Mouse (Mus musculus) retina, postnatal 1 day (tissue): ENCODE data around the gene Dedd2.
A peak's percentile ranks its signal among the peaks of the same experiment; 100 is the strongest.
"Not testable (repeated sequence)": the region's sequence is repeated elsewhere in the genome, so short reads cannot be mapped to it uniquely, and the experiment has no call there.

Experiments used
- DNase-seq: peaks from one replicate; pipeline ENCODE4 v3.0.0-alpha.2; 2012

The Dedd2 gene

DNA sequence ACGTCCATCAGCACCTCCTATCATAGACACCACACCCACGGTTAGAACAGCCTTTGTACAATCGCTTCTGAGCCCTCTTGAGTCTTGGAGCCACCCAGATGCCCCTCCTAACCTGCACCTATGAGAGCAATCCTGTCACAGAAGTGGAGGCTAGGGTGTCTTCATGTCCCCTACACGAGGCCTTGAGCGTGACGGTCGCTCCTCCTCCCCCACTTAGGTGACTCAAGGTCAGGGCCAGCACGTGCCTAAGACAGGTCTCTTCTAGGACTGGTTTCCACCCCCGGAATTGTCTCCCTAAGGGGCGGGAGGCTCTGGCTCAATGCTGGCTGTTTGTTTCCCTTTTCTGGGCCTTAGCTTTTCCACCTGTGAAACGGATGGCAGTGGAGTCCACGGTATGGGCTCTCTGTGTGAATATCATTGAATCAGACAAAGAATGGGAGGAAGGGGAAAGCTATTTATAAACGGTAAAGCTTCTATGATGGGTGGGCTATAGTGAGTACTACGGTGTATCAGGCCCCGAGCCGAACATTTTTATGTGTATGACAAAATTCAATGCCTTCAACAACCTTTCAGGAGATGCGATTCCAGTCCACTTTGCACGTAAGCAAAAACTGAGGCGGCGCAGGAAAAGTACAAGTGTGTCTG, at the start of gene Dedd2:
Dedd2 (minus strand) TSS at position 159 of the 645 bp plus-strand sequence.
- DNase-seq: peak; percentile 23

DNA sequence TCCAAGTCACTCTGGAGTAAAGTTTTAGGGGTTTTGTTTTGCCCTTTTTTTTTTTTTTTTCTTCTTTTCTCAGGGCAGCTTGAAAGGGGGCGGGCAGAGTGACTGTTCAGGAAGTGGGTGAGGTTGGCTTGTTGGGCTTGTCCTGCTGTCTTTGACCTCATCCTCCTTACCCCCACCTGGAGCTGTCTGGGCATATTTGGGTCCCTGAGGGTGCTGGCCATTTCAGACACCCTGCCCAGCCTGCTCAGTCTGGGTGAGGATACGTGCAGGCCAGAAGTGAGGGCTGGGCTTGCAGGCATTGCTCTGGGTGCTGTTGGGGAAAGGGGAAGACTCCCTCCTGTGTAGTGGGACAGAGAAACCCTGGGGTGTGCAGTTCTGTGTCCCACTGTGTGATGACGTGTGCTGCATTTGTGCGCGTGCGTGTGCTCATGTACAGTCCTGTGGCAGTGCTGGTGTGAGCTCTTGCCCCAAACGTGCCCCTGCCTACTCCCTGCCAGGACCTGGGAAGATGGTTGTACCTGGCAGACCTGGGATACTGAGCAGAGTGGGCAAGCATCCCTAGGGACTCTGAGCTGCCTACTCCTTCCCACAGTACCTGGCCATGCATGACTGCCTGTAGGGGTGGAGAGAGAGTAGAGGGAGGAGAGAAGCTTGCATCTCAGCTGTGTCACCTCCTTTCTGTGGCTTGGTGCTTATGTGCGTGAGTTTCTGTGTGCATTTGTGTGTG, 49.3 kb upstream of the Dedd2 start:
- DNase-seq: no peak

DNA sequence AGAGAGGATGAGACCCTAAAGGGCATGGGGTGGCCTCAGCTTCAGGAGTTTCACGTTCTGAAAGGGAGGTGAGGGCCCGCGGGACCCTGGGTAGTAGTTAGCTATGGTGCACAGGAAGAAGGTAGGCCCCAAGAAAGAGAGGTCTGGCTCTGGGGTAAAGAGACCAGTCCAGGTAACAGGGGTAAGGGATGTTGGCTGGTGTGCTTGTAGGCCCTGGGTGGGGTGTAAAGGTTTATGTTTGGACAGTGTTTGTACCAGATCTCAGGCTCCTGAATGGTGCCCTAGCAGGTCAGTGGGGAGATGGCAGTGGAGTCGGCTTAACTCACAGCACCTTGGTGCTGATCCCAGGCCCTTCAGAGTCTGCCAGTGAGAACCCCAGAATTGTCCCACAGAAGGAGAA, 48.6 kb upstream of the Dedd2 start:
- no peak for DNase-seq

DNA sequence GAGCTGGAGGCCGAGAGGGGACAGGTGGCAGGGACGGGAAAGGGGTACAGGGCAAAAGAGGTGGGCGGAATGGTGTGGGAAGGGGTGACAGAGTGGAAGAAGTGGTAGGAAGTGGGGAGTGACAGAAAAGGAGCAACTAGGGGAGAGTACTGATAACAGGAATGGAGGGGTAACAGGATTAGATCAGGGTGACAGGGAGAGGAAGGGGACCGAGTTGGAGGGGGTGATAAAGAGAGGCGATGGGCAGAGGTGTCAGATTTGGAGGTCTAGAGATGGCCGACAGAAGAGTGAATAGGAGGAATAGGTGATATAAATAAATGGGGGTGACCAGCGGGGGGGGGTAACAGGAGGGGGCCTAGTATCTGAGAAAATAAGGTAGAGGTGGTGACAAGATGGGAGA, 48.2 kb upstream of the Dedd2 start:
- no peak for DNase-seq

DNA sequence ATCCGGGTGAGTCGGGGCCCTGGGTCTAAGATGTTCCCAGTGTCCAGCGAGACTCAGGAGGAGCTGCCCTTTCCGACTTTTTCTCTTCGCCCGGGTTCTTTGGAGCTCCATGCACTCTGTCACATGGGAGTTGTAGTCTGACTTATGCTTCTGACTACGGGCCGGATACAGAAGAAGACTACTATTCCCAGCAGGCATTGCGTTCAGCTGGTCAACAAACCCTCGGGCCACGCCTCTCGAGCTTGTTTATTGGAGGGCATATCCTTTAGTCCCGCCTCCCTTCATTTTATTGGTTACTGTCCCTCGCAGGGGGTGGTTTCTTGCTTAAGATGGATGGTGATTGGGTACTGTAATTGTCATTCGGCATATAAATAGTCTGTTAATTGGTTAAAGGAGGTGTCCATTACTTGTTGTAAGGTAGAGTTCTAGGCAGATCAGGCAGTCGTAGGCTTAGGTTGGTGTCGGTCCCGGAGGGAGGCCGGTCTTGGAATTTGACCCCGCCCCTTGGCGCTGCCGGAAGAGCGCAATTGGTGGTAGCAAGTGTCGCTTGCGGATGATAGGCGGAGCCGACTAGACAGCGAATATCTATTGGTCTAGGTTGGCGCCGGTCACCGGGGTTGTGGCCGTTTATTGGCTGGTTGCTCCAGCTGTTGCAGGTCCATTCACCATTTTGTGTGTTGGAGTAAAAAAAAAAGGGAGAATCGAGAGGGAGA, 47.5 kb upstream of the Dedd2 start:
- peak; percentile 100 for DNase-seq

DNA sequence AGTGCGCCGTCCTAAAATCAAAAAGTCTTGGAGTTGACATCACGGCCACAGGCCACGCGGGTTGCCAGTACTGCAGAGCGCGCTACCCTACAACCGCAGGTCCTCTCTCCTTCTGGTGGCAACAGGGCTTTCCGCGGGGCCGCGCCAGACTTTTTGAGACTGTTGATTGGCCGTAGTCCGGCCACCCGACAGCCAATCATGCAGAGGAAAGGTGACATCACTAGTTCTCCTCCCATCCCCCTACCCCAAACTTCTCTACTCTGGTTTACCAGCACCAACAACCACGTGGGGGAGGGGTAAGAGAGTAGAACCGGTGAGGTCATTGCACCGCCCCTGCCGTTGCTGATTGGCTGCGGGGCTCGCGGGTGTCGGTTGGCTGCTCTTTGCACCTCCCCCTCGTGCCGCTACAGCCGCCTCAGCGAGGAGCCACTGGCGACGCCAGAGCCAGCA, 46.9 kb upstream of the Dedd2 start, which contains the start of gene Cic:
Cic (plus strand) TSS at position 404 of the 450 bp plus-strand sequence.
- DNase-seq: peak; percentile 100

DNA sequence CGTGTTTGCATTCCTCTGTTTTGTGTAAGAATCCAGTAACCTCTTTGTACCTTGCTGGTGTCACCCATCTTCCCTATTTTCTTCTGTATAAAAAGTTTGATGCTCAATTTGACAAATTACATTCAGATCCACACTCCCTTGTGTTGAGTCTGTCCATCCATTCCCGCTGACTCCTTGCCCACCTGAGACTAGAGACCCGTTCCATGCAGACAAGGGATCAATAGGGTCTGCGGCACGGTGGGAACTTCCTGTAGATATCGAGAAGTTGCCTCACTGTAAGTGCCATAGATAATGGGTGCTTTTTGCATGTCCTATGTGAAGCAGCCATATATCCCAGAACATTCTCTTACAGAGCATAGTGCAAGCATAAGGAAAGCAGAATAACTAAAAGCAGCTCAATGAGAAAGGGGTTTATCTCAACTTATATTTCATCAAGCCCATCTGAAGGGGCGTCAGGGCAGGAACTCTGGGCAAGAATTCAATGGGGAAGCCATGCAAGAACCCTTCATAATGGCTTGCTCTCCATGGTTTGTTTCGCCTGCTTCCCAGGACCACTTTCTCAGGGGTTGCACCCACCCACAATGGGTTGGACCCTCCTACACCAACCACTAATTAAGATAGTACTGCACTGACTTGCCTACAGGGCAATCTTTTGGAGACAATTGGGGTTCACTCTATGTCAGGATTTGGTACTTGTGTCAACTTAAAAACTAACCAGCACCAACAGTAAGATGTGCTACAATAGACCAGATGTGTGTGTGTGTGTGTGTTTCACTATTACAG, 46.0 kb upstream of the Dedd2 start:
- DNase-seq: no peak

DNA sequence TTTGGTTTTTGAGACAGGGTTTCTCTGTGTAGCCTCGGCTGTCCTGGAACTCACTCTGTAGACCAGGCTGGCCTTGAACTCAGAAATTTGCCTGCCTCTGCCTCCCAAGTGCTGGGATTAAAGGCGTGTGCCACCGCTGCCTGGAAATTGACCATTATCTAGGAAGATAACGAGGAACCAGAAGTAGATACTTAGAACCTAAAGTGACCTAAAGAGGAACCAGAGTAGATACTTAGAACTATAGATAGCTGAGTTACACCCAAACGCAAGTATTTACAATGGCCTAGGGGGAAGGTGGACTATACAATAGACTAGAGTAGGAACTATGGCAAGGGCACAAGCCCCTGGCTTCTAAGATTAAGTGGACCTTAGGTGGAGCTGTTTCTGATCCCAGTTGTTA, 45.3 kb upstream of the Dedd2 start:
- DNase-seq: not testable (repeated sequence)

DNA sequence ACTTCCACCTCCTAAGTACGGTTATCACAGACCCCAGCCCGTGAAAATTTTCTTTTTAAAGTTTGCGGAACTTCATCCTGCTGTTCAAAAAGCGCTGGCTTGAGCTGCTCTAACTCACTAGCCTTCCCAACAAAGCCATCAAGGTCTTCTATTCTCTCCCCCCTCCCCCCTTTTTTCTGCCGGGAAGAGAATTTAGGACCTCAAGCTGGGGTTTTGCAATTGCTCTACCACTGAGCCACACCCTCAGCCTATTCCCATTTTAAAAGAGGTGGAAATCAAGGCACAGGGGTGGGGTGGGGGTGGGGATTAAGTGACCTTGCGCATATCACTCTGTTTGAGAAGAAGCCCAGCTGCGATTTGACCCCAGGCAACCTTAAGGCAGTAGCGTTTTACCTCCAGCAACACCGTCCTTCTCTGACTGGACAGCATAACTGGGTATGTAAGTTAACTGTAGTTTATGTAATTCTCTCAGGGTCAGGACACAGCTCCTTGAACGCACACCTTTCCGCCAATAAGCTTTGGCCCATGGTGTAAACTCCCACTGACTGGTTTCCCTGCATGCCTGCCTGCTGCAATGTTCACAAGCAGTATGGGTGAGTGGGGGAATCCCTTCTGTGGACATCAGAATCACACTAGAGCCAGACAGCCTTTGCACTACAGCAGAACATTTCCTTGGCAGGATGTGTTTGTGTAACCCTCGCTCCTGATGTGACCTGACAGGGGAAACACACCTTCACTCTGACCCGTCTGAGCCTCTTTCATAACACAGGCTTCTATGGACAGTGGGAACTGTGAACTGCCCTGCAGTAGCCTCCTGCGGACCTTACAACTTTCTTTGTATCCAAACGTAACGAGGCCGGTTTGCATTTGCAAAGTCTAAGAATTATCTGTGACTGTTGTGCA, 43.8 kb upstream of the Dedd2 start:
- DNase-seq: no peak

DNA sequence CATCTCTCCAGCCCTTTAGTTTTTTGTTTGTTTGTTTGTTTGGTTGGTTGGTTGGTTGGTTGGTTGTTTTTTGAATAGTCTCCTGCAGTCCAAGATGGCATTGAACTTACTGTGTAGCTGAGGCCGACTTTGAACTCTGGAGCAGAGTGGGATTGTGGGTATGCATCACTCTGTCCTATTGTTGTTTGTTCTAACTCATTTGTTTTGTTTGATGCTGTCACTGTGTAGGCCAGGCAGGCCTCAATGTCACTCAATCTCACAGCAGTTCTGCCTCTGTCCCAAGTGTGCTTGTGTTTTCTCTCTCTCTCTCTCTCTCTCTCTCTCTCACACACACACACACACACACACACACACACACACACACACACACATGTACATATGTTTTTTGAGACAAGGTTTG, 41.5 kb upstream of the Dedd2 start:
- no peak for DNase-seq

DNA sequence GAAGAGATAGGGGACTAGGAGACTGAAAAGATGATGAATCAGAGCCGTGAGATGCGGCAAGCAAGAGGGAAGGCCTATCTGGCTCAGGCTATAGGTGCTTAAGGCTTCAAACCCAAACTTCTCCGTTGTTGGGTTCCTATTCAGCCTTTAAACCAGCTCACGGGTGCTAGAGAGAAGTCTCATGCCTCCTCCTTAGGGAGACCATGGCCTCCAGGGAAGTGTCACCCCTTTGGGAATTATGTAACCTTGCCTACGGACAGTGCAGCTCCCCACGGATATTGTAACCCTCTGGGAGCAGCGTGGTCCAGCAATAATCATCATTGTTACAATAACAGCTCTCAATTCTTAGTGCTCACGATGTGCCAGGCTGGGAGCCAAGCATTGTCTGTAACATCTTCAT, 31.4 kb upstream of the Dedd2 start:
- peak; percentile 17 for DNase-seq

DNA sequence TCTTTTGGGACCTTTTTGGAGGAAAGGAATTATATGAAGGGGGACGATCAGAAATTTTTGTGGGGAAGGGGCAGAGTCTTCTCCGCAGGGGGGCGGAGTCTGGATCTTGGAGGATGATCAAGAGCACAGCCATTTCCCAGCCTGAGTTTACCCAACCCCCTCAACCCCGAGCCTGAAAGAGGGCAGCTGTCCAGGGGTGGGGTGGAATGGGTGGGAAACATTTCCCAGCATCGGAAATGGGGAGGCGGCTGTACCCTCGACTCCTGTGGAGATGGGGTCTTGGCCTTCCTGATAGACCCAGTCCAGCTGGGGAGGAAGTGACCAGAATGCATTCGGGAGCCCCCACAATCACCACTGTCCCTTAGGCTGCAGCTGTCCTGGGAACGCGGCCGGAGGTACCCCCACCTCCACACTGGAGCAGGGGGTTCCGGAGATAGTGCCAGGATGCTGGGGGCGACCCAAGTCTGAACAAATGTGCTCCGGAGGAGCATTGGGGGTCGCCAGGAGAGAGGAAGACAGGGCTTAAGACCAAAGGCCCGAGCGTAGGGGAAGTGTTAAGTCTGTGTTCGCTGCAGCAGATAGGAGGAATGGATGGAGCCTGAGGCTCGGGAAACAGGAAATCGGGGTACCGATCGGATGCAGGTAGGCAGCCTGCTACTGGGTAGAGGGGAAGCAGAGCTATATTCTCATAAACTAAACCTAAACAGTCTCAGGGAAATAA, 30.8 kb upstream of the Dedd2 start:
- peak; percentile 70 for DNase-seq

DNA sequence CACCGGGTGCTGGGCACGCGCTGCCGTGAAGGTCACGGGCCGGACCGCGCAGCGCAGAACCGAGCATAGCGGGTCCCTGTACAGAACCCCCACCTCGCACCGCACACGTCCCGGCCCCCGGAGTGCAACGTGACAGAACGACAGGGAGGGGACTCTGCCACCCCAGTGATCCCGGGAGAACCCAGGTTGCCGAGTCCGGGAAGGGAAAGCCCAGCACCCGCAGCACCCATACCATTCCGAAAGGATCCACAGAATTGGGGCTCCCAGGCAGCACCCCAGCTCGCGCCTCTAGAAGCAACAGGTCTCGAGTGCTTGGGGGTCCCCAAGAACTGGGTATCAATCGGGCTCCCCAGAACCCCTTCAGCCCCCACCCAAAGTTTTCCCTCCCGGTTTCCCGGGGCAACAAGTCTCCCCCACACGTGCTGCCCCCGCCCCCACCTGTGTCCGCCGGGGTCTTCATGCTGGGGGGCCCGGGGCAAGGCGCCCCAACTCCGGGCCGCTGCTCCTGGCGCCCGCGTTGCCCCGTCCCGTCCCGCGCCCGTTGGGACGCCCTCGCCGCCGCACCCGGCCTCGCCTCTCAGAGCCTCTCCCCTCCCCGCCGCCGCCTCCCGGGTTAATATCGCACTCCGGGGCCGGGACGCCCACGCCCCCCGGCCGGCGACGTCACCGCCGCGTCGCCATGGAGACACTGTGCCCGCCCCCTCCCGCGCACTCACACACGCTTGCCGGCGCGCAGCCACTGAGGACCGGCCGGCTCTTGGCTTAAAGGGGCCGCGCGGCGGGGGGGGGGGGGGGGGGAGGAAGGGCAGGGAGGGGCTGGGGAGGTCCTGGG, 29.9 kb upstream of the Dedd2 start, which contains the start of gene Erf:
Erf (minus strand) TSS at position 621 of the 832 bp plus-strand sequence.
- DNase-seq: peak; percentile 94

DNA sequence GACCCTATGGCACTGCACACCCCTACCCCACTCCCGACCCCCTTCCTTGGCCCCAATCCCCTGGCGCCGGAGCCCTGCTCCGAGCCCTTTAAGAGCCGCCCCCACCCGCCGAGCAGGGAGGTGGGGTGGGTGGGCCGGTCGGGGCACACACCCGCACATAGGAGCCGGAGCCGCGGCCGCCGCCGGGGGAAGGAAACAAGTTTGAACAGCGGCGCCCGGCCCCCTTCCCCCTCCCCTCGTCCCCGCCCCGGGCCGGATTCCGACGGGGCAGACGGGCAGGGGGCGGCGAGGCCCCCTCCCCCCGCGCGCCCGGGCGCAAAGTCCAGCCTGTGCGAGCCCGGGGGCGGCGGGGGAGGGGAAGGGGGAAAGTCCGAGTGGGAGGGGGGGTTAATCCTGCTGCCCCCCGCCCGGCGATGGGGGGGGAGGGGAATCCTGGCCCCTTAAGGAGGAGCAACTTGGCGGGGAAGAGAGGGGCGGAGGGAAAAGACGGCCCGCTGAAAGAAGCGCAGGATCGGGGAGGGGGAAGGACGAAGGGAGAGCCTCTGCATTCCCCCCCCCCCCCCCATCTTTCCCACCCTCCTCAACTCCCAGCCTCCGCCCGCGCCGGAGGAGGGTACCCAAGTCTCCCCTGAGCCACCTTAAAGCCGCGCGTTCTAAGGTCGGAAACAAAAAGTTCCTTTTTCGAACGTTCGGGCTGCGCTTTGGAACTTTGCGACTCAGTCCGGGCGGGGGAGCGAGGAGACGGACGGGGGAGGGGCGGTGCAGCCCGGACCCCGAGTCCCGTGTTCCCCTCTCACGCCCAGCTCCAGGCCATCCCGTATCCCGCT, 29.1 kb upstream of the Dedd2 start:
- DNase-seq: peak; percentile 88

DNA sequence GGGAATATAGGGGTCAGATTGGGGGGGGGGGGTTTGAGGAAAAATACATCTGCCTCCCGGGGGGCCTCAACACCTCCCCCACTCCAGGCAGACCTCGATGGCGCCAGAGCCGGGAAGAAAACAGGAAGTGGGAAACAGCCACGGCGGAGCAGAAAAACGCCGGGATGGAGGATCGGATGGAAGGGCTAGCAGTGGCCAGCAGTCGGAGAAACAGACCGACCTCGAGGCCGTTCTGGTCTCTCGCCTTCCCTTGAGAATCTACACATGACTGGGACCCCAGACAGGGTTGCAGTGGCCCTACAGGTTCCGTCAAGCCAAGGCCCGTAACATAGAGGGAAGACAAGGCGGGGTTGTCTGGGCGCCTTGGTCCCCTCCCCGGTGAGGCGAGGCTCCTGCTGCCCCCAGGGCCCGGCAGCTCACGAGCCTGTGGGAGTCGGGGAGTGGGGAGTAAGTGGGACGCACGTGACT, 28.5 kb upstream of the Dedd2 start:
- no peak for DNase-seq

DNA sequence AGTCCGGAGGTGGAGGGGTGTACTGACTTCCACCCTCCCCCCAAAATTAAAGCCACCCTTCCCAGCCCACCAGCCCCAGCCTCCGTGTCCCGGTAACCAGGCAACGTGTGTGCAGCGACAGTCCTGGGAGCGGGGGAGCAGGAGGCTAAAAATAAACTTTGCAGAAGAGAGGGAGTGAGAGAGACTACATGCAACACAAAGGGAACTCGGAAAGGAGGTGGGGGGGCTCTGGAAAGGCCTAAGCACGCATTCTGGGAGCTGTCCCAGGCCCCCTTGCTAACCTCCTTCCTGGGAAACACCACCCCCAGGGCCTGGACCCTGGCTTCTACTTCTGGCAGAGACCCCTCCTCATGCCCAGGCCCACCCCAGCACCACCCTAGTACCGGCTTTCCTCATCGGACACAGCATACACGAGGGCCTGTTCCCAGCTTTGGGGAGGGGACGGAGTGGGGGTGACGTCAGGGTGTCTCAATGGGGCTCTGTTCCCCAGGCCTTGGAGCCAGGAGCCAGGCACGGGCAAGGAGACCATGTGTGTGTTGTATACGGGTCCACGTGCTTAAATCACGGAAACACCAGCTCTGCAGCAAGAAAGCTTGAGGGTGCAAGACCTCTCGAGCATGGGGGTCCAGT, 27.7 kb upstream of the Dedd2 start:
- DNase-seq: peak; percentile 79

DNA sequence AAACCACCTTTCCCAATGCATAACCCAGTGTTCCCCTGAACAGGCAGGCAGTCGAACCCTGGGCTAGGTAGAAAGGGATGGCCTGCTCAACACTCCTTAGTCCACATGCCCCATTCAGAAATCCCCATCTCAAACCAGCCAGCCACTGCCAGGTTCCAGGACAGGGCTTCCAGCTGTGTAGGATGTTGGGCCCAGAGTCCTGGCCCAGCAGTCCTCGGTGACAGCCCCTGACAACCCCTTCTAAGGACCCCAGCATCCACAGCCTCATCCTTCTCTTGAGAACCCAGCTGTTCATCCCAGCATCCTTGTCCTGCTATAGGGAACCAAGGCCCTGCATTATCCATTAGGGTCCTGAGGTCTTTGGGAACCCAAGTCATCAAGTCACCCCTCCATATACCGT, 27.1 kb upstream of the Dedd2 start:
- DNase-seq: no peak

DNA sequence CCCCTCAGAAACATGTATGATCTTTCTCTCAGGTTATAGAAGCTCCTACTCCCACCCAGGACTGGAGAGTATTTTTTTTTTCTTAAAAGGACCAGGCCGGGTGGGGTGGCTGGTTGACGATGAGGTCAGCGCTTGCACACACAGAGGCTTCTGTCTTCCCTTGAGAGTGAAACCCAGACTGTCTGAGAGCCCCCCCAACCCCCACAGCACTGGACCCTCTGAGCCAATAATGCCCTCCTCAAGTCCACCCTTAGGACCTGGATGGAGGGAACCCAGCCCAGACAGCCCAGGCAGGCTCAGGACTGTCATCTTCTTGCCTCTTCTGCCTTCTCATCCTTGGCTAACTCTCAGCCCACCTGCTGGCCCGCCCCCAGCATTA, 26.3 kb upstream of the Dedd2 start:
- DNase-seq: peak; percentile 56
